Mouse (Mus musculus): Measurements from ENCODE around the gene Tchhl1.
"Not testable (repeated sequence)": the region's sequence is repeated elsewhere in the genome, so short reads cannot be mapped to it uniquely, and the experiment has no call there.

DNA sequence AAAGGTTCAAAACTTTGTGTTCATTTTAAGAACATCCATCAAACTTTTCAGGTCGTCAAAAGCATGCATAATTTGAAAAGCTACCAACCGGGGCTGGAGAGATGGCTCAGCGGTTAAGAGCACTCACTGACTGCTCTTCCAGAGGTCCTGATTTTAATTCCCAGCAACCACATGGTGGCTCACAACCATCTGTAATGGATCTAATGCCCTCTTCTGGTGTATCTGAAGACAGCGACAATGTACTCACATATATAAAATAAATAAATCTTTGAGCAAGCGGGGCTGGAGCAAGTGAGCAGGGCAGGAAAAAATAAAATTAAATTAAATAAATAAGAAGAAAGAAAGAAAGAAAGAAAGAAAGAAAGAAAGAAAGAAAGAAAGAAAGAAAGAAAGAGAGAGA is 26.2 kb downstream of the Tchhl1 start:
- TF ChIP-seq EP300 (IDR thresholded peaks at IDR 0.05; ENCODE audit: low read depth), result not testable (repeated sequence)
- TF ChIP-seq CTCF (IDR thresholded peaks at IDR 0.05; ENCODE audit: low read depth), result 0 out of 2 replicates have a peak, but pooled peaks have one; percentile 23

Data from heart, postnatal 0 days (tissue).